Mouse (Mus musculus) midbrain, postnatal 0 days (tissue): ENCODE measurements at regions not wholly inside any gene's neighbourhood (a gene's known extent, or its start where the extent isn't known, plus 50 kb on each side); places are given as distances from the start of the nearest gene placed in this dataset.
A peak's percentile ranks its signal among the peaks of the same experiment; 100 is the strongest.

ENCODE experiments used
- ATAC-seq: fragments of 200-750 bp; cut with Nextera tagmentation; 2 replicates; pipeline ENCODE4 v1.8.0; 2017; ENCODE audit warnings: moderate number of reproducible peaks, mild to moderate bottlenecking, moderate TSS enrichment, moderate library complexity; ENCODE audit not compliant: low FRiP score
- DNase-seq: peaks from one replicate; pipeline ENCODE4 v3.0.0-alpha.2; 2015; ENCODE audit warnings: low spot score
- H3K27ac ChIP-seq: fragments of 300-500 bp; sonication (generic); 2 replicates; pipeline ENCODE4 v1.5.1; 2014; ENCODE audit warnings: low read depth, mild to moderate bottlenecking, low read length, mixed read lengths
- H3K27me3 ChIP-seq: fragments of 300-500 bp; sonication (generic); 2 replicates; pipeline ENCODE4 v1.6.1; 2014; ENCODE audit warnings: low read length, control low read depth, mixed read lengths; ENCODE audit not compliant: insufficient read depth
- H3K36me3 ChIP-seq: fragments of 300-500 bp; sonication (generic); 2 replicates; pipeline ENCODE4 v1.6.1; 2014; ENCODE audit warnings: low read length, control low read depth, mixed read lengths; ENCODE audit not compliant: insufficient read depth
- H3K4me1 ChIP-seq: fragments of 300-500 bp; sonication (generic); 2 replicates; pipeline ENCODE4 v1.6.1; 2014; ENCODE audit warnings: mild to moderate bottlenecking, control low read depth, antibody characterized with exemption, low read length, mixed read lengths; ENCODE audit not compliant: insufficient read depth
- H3K4me2 ChIP-seq: fragments of 300-500 bp; sonication (generic); 2 replicates; pipeline ENCODE4 v1.6.1; 2014; ENCODE audit warnings: low read depth, mild to moderate bottlenecking, low read length, mixed read lengths; ENCODE audit not compliant: poor library complexity, severe bottlenecking
- H3K4me3 ChIP-seq: fragments of 300-500 bp; sonication (generic); 2 replicates; pipeline ENCODE4 v1.5.1; 2014; ENCODE audit warnings: low read depth, mild to moderate bottlenecking, low read length, moderate library complexity
- H3K9ac ChIP-seq: fragments of 300-500 bp; sonication (generic); replicated peaks from 2 replicates; pipeline ENCODE4 v1.6.1; 2014; ENCODE audit warnings: mild to moderate bottlenecking, low read length, moderate library complexity, mixed read lengths; ENCODE audit not compliant: poor library complexity, severe bottlenecking
- H3K9me3 ChIP-seq: fragments of 300-500 bp; sonication (generic); 2 replicates; pipeline ENCODE4 v1.6.1; 2016; ENCODE audit warnings: low read length, control low read depth
- CTCF ChIP-seq: IDR thresholded peaks from 2 replicates; pipeline ENCODE4 v1.5.1; 2016; ENCODE audit warnings: antibody characterized with exemption, mild to moderate bottlenecking
- WGBS: fragments of 180-500 bp; shearing (Covaris S2); extraction: QIAGEN DNeasy Blood & Tissue Kit; methylation state at CpG from one replicate; pipeline ENCODE4 v1.1.7; 2014; 5-methylcytosine and 5-hydroxymethylcytosine counted together

DNA sequence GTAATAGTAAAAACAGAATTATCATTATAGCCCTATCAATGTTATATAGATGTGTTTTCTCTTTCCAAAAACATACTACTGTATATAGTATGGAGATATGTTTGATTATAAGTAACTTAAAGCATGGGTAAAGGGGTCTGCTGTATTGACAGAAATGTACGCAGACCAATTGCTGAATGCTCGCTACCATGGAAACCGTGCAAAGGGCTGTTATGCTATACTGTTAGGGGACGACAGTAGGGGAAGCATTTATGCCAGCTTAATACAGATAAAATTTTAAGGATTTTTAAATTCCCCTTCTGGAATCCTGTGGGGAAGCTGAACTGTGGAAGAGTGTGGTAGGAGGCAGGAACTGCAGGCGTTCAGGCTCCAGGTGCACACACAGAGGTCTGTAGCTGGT is 166.7 kb upstream of the Msx2 start:
- Histone ChIP-seq H3K4me1 (0 out of 2 replicates have a peak, but pooled peaks cover 4% of the 10 kb centered on the region), H3K9me3 (no peaks in the 10 kb centered on the region), H3K27ac (no peak overlapping the region), H3K4me3 (no peak overlapping the region), H3K9ac (no peak overlapping the region), H3K4me2 (no peak overlapping the region), H3K36me3 (no peaks in the 10 kb centered on the region), H3K27me3 (no peaks in the 10 kb centered on the region)
- TF ChIP-seq CTCF: no peak; the same call in 1 of the 2 replicates
- 52% methylated on average over 5 of the region's 5 CpGs for WGBS
- peak; percentile 29 for DNase-seq
- ATAC-seq: no peak

DNA sequence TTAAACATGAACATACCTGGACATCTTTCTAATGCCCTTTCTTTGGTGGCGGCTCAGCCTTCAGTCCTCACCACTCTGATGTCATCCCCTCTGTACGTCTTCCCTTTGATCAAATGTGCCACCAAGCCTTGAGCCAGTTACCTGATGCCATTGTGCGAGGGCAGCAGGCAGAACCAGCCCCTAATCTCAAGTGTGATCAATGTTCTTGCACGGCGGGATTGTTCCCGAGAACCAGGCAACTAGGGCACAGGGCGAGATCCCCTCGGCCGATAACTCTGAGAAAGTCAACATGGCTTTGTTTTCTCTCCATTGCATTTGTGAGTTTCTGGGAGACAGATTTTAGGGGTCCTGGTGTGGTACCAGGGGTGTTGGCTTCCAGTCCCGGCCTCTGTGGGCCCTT is 166.2 kb upstream of the Msx2 start:
- Histone ChIP-seq H3K9me3 (no peaks in the 10 kb centered on the region), H3K4me1 (0 out of 2 replicates have a peak, but pooled peaks cover 4% of the 10 kb centered on the region), H3K27me3 (no peaks in the 10 kb centered on the region), H3K4me2 (no peak overlapping the region), H3K36me3 (no peaks in the 10 kb centered on the region), H3K4me3 (no peak overlapping the region), H3K9ac (no peak overlapping the region), H3K27ac (no peak overlapping the region)
- TF ChIP-seq CTCF: no peak
- 69% methylated on average over 10 of the region's 10 CpGs for WGBS
- no peak for ATAC-seq
- no peak for DNase-seq

GRCm38 (mm10) chr13:53636011-53636410 is 163.1 kb upstream of the Msx2 start:
- 60% methylated on average over 5 of the region's 5 CpGs for WGBS
- Histone ChIP-seq H3K4me3 (no peak overlapping the region), H3K9me3 (no peaks in the 10 kb centered on the region), H3K4me2 (no peak overlapping the region), H3K27me3 (no peaks in the 10 kb centered on the region), H3K9ac (no peak overlapping the region), H3K27ac (no peak overlapping the region), H3K36me3 (no peaks in the 10 kb centered on the region), H3K4me1 (0 out of 2 replicates have a peak, but pooled peaks cover 4% of the 10 kb centered on the region)
- DNase-seq (no peak), ATAC-seq (no peak)
- no peak for TF ChIP-seq CTCF

DNA sequence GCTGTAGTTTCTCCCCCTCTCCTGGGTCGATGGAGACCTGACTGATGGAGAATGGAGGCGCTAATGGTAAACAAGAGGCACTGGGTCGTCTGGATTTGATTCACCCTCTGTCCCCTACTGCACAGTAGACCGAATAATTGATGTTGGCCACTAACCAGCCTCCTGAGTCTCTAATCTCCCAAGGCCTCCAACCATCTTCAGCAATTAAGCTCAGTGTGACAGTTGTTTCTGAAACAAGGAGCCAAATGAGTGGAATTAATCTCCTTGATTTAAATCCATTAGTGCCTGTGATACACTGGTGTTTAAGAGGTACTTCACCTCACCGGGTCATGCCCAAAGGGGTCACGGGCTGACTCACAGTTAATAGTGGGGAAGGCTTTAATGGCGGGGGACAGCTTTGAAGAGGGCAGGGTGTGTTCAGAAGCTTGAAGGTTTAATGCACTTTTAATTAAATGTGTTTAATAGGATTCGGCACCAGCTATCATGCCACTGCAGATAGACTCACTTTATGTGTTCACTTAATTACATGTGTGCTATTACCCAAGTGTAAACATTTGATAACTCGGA is 161.8 kb upstream of the Msx2 start:
- no peaks in the 10 kb centered on the region for H3K36me3 ChIP-seq
- no peak overlapping the region for H3K27ac ChIP-seq
- no peak for TF ChIP-seq CTCF
- peak; percentile 72 for DNase-seq
- H3K9me3 ChIP-seq: no peaks in the 10 kb centered on the region
- 0 out of 2 replicates have a peak, but pooled peaks cover 2% of the 10 kb centered on the region for H3K4me1 ChIP-seq
- H3K4me3 ChIP-seq: no peak overlapping the region
- no peaks in the 10 kb centered on the region for H3K27me3 ChIP-seq
- no peak overlapping the region for H3K9ac ChIP-seq
- no peak for ATAC-seq
- no peak overlapping the region for H3K4me2 ChIP-seq
- WGBS: 49% methylated on average over 9 of the region's 9 CpGs

GRCm38 (mm10) chr13:53598050-53598449 is 125.2 kb upstream of the Msx2 start:
- no peak for ATAC-seq
- Histone ChIP-seq H3K27me3 (0 out of 2 replicates have a peak, but pooled peaks cover 6% of the 10 kb centered on the region), H3K9me3 (no peaks in the 10 kb centered on the region), H3K4me2 (no peak overlapping the region), H3K9ac (no peak overlapping the region), H3K4me3 (no peak overlapping the region), H3K4me1 (peaks cover 5% of the 10 kb centered on the region; the same call in 1 of the 2 replicates), H3K36me3 (no peaks in the 10 kb centered on the region), H3K27ac (no peak overlapping the region)
- WGBS: 61% methylated on average over 10 of the region's 10 CpGs
- no peak for DNase-seq
- no peak for TF ChIP-seq CTCF

DNA sequence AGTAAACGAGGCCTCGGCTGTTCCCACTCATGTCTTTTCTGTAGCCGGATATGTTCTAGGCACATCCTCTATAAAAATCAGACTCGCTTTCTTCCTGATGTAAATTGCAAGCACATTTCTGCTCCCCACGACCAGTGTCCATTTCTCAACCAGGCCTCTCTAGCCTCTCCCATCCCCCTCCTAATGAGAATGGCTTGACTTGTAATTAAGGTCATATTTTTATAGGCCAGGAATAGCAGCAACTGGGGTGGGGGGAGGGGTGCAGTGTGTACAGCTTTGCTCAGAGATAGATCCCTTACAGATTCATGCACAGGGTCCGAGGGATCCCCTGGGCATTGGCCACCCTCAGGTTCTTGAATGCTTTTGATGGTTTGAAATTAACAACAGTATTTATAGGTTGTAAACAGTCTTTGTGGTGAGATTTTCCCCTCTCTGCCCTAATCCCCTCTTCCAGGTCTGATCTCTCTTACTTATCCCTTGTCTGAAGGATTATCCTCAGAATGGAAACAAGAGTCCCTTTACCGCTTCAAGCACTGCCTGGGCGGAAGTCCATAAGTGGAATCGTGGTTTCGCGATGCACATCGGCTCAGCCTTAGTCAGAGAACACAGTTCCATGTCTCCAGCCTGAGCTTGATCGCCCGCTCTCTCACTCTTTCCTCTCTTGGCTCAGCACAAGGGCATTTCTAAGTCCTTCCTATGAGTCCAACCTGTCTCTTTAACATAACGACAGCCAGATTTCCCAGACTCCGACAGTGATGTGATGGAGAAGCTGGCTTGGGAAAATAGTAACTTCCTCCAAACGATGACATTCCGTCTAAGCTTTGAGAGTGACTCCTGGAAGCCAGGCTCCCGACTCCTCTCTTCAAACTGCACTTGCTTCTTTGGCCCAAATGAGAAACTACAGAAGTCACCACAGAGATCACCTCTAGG is 124.3 kb upstream of the Msx2 start:
- no peaks in the 10 kb centered on the region for H3K36me3 ChIP-seq
- no peak overlapping the region for H3K4me2 ChIP-seq
- H3K4me1 ChIP-seq: peaks cover 5% of the 10 kb centered on the region; the same call in 1 of the 2 replicates
- TF ChIP-seq CTCF: no peak
- H3K27ac ChIP-seq: no peak overlapping the region
- WGBS: 53% methylated on average over 19 of the region's 19 CpGs
- DNase-seq (no peak), ATAC-seq (no peak)
- 0 out of 2 replicates have a peak, but pooled peaks cover 6% of the 10 kb centered on the region for H3K27me3 ChIP-seq
- no peaks in the 10 kb centered on the region for H3K9me3 ChIP-seq
- no peak overlapping the region for H3K4me3 ChIP-seq
- no peak overlapping the region for H3K9ac ChIP-seq
